Mouse (Mus musculus) ES-E14 (cell line): Measurements from ENCODE around the gene Ccdc9b. TPM values are rescaled to one million over a fixed set of nuclear protein-coding genes. Genes with fewer than 3 reads are reported as not detected.

Experiments used
- DNase-seq: peaks from one replicate; pipeline ENCODE4 v3.0.0-alpha.2; 2013; ENCODE audit warnings: low read depth, low spot score
- H3K27ac ChIP-seq: 2 replicates; pipeline ENCODE4 v1.5.1; 2012; ENCODE audit warnings: low read depth, mild to moderate bottlenecking, low read length, moderate library complexity, mixed read lengths; ENCODE audit not compliant: poor library complexity, insufficient read depth, severe bottlenecking
- H3K36me3 ChIP-seq: 2 replicates; pipeline ENCODE4 v1.6.1; 2012; ENCODE audit warnings: mild to moderate bottlenecking, low read length, moderate library complexity, mixed read lengths; ENCODE audit not compliant: control insufficient read depth, poor library complexity, insufficient read depth, severe bottlenecking
- H3K4me1 ChIP-seq, 2 experiments: fragments of 150-350 bp in 1 of 2; sonication (generic) in 1 of 2; 2 replicates each; pipeline ENCODE4 v1.6.1; 2012; ENCODE audit warnings: low read length in 2 of 2, mild to moderate bottlenecking in 1 of 2, mixed read lengths in 1 of 2; ENCODE audit not compliant: control insufficient read depth in 2 of 2, insufficient read depth in 2 of 2, poor library complexity in 1 of 2
- H3K4me3 ChIP-seq, 2 experiments: fragments of 150-350 bp in 1 of 2; sonication (generic) in 1 of 2; 2 replicates each; pipeline ENCODE4 v1.5.1; 2012; ENCODE audit warnings: low read length in 2 of 2, low read depth in 1 of 2, mild to moderate bottlenecking in 1 of 2, mixed read lengths in 1 of 2; ENCODE audit not compliant: insufficient read depth in 1 of 2, poor library complexity in 1 of 2, severe bottlenecking in 1 of 2
- H3K9ac ChIP-seq: 2 replicates; pipeline ENCODE4 v1.6.1; 2012; ENCODE audit warnings: low read depth, mild to moderate bottlenecking, low read length, mixed read lengths; ENCODE audit not compliant: poor library complexity, insufficient read depth, severe bottlenecking
- H3K9me3 ChIP-seq: fragments of 150-350 bp; sonication (generic); 2 replicates; pipeline ENCODE4 v1.6.1; 2012; ENCODE audit warnings: low read depth, mild to moderate bottlenecking, low read length; ENCODE audit not compliant: control insufficient read depth, insufficient read depth
- CHD2 ChIP-seq: IDR thresholded peaks from 2 replicates; pipeline ENCODE4 v1.6.1; 2014; ENCODE audit warnings: mild to moderate bottlenecking, low read depth, low read length, inconsistent platforms
- HCFC1 ChIP-seq: IDR thresholded peaks from 2 replicates; pipeline ENCODE4 v1.6.1; 2012; ENCODE audit warnings: low read length, inconsistent platforms, borderline replicate concordance; ENCODE audit not compliant: insufficient read depth
- MAFK ChIP-seq: IDR thresholded peaks from 2 replicates; pipeline ENCODE4 v1.6.1; 2014; ENCODE audit warnings: mild to moderate bottlenecking, low read depth, low read length, inconsistent platforms; ENCODE audit not compliant: insufficient read depth
- ZC3H11A ChIP-seq: IDR thresholded peaks from 2 replicates; pipeline ENCODE4 v1.6.1; 2012; ENCODE audit warnings: low read depth, mild to moderate bottlenecking, inconsistent platforms, low read length, borderline replicate concordance
- ZNF384 ChIP-seq: IDR thresholded peaks from 2 replicates; pipeline ENCODE4 v1.6.1; 2012; ENCODE audit warnings: low read depth, low read length, inconsistent platforms
- in situ Hi-C, 2 experiments: fragments of 600-800 bp; cut with MboI; formaldehyde crosslinking; loops; one replicate each; pipeline ENCODE4 v1.15.1; 2025; ENCODE audit warnings: low sequenced_read_pairs in 2 of 2, inconsistent platforms in 1 of 2; ENCODE audit not compliant: unreplicated experiment in 2 of 2
- total RNA-seq: library from RNA; depleted of rRNA; stranded (reverse); fragments of 300-350 nt; gene quantifications from 2 replicates; pipeline ENCODE4 v1.2.3, GENCODE M21; 2012

Gene Ccdc9b
- total RNA-seq, 1 experiment: 3.1 TPM

DNA sequence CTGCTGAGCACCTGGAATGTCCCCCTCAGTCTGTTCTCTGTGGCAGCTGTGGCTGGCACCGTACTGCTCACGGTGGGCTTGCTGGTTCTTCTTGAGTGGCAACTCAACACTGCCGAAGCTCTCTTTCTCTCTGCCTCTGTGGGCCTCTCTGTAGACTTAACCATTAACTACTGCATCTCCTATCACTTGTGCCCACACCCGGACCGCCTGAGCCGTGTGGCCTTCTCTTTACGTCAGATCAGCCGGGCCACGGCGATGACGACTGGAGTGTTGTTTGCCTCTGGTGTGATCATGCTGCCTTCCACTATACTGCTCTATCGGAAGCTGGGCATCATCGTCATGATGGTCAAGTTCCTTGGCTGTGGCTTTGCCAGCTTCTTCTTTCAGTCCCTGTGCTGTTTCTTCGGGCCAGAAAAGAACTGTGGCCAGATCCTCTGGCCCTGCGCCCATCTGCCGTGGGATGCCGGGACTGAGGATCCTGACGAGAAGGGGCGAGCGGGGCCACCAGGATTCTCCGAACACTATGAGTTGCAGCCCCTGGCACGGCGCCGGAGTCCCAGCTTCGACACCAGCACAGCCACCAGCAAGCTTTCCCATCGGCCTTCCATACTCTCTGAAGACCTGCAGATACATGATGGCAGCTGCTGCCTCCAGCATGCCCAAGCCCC is 29.3 kb upstream of the Ccdc9b start:
- Histone ChIP-seq H3K27ac (no peak overlapping the region), H3K9me3 (no peaks in the 10 kb centered on the region), H3K9ac (no peak overlapping the region), H3K36me3 (no peaks in the 10 kb centered on the region), H3K4me1 (peaks cover 0 to 8% of the 10 kb centered on the region in 2 experiments; a peak in 1 of 4 replicates), H3K4me3 (no peak overlapping the region)
- in situ Hi-C loops: no loop called here
- TF ChIP-seq ZC3H11A: no peak
- TF ChIP-seq MAFK: no peak
- no peak for TF ChIP-seq CHD2
- TF ChIP-seq HCFC1: no peak
- TF ChIP-seq ZNF384: no peak
- no peak for DNase-seq

DNA sequence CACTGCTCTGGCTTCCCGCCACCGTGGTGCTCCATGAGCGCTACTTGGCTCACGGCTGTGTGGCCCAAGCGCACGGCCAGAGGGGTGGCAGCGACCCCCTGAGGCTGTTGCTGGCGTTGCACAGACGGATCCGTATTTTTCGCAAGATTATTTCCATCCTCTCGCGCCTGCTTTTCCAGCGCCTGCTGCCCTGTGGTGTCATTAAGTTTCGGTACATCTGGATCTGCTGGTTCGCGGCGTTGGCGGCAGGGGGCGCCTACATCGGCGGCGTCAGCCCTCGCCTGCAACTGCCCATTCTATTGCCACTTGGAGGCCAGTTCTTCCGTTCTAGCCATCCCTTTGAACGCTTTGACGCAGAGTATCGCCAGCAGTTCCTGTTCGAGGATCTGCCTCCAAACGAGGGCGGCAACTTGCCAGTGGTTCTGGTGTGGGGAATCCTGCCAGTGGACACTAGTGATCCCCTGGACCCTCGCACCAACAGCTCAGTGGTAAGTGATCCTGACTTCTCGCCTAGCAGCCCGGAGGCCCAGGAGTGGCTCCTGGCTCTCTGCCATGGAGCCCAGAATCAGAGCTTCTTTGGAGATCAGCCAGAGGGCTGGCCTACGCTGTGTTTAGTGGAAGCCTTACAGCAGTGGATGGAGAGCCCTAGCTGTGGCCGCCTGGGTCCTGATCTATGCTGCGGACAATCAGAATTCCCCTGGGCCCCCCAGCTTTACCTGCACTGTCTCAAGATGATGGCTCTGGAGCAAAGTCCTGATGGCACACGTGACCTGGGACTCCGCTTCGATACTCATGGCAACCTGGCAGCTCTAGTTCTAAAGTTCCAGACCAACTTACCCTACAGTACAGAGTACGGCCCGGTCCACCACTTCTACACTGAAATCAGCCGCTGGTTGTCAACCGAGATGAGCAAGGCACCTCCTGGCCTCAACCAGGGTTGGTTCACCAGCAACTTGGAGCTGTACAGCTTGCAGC is 28.4 kb upstream of the Ccdc9b start:
- Histone ChIP-seq H3K27ac (no peak overlapping the region), H3K9me3 (no peaks in the 10 kb centered on the region), H3K9ac (peak overlapping the region; percentile 41), H3K4me1 (peaks cover 0 to 8% of the 10 kb centered on the region in 2 experiments; a peak in 1 of 4 replicates), H3K36me3 (no peaks in the 10 kb centered on the region), H3K4me3 (peak overlapping the region; percentile 51 to 64; a peak in 3 of 4 replicates)
- TF ChIP-seq MAFK: no peak
- no peak for TF ChIP-seq HCFC1
- TF ChIP-seq CHD2: no peak
- TF ChIP-seq ZC3H11A: peak; percentile 5; the same call in 1 of the 2 replicates
- peak; percentile 72 for DNase-seq
- in situ Hi-C loops: no loop called here

DNA sequence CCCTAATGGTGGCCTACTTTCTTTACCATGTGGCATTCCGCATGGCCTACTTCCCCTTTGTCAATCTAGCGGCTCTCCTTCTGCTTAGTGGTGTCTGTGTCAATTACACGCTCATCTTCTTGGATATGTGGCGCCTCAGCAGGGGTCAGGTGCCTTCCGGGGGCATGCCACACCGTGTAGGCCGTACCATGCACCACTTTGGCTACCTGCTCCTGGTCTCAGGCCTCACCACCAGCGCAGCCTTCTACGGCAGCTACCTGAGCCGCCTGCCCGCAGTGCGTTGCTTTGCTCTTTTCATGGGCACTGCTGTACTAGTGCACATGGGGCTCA is 27.7 kb upstream of the Ccdc9b start:
- peak overlapping the region; percentile 41 for H3K9ac ChIP-seq
- H3K9me3 ChIP-seq: no peaks in the 10 kb centered on the region
- no peak for DNase-seq
- peaks cover 0 to 8% of the 10 kb centered on the region in 2 experiments; a peak in 1 of 4 replicates for H3K4me1 ChIP-seq
- H3K27ac ChIP-seq: no peak overlapping the region
- no peaks in the 10 kb centered on the region for H3K36me3 ChIP-seq
- in situ Hi-C loops: no loop called here
- peak overlapping the region; percentile 51 to 64; a peak in 3 of 4 replicates for H3K4me3 ChIP-seq
- TF ChIP-seq MAFK (no peak), CHD2 (no peak), ZNF384 (no peak), ZC3H11A (no peak), HCFC1 (no peak)

DNA sequence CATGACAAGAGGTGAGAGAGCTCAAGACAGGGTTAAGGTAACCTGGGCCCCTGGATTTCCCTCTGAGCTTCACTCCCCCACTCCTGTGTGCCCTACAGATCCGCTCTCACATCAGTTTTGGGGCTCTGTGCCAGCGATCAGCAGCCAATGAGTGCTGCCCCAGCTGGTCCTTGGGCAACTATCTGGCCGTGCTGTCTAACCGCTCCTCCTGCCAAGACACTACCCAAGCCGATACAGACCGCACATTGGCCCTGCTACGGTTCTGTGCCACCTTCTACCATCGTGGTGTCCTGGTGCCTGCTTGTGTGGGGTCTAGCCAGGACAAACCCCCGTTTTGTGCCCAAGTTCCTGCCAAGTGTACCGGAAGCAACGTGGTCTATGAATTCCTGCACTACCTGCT is 27.0 kb upstream of the Ccdc9b start:
- Histone ChIP-seq H3K9ac (no peak overlapping the region), H3K4me3 (no peak overlapping the region), H3K4me1 (peaks cover 0 to 8% of the 10 kb centered on the region in 2 experiments; a peak in 1 of 4 replicates), H3K9me3 (no peaks in the 10 kb centered on the region), H3K36me3 (no peaks in the 10 kb centered on the region), H3K27ac (no peak overlapping the region; the same call in 1 of the 2 replicates)
- in situ Hi-C loops: no loop called here
- no peak for DNase-seq
- TF ChIP-seq ZC3H11A (no peak), CHD2 (no peak), HCFC1 (no peak), MAFK (no peak), ZNF384 (no peak)
